Mouse (Mus musculus): ENCODE measurements at regions not wholly inside any gene's neighbourhood (a gene's known extent, or its start where the extent isn't known, plus 50 kb on each side); places are given as distances from the start of the nearest gene placed in this dataset.
A peak's percentile ranks its signal among the peaks of the same experiment; 100 is the strongest.

- DNase-seq: peak; percentile 6 to 57
These were observed 341.8 kb upstream of the Mms22l start for GRCm38 (mm10) chr4:24154418-24154817.

DNA sequence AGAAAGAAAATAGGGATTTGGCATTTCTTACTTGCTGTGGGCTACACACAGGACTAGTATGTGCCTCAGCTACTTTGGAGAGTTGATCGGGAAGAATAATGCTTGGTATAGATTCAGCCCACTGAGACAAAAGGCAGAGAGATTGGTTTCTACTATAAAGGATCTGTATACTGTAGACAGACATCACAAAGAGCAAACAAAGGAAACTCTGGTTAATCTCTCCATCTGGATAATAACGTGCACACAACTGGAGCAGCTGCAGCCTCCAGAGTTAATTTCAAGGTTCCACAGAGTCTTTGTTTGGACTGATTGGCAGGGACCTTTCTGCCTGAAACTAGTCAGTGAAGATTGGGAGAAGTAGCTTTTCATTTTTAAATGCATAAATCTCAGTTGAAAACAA, 322.5 kb upstream of the Mms22l start:
- DNase-seq: no peak

GRCm38 (mm10) chr4:24213262-24214036, 282.8 kb upstream of the Mms22l start:
- DNase-seq: no peak

GRCm38 (mm10) chr4:24214037-24214362, 282.3 kb upstream of the Mms22l start:
- DNase-seq: no peak

DNA sequence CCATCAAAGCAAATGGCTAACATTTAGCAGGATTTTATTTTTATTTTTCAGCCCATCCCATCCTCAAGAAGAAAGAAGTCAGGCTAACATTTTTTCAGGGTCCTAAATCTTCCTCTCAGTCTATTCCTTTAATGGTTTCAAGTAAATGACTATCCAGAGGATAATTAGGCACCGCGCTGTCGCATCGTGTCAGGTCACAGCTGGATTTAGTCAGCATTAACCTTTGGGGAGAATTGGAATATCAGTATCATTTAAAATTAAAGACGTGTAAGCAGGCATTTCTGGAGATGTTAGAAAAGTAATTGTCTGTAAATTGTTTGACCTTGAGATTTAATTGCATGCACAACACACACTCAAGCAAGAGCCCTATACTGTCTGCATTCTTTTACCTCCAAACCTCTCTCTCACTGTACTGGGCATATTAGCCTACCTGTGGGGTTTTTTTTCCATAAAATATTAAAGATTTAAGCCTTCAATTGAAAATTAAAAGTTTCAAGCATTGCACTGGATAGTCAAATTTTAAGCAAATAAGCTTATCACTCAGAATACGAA, 277.8 kb upstream of the Mms22l start:
- DNase-seq: no peak

DNA sequence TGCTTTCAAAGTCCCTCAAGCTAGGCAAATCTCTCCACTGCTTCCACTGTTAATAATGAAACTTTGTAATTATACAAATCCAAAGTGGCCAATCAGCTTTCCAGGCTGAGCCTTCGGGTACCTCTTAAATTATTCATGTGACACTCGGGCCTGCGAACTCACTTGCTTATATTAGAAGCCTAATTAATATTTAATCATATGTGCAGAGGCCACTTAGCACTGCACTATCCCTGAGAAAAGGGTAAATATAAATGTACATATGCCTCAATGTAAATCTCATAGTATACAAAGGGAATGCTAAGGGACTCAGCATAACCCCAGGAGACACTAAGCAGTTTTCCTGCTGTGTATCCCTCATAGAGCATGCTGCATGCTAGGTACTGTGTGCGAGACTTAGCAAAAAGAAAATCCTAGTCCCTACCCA, 277.2 kb upstream of the Mms22l start:
- DNase-seq: no peak

GRCm38 (mm10) chr4:24219583-24219982, 276.7 kb upstream of the Mms22l start:
- no peak for DNase-seq

DNA sequence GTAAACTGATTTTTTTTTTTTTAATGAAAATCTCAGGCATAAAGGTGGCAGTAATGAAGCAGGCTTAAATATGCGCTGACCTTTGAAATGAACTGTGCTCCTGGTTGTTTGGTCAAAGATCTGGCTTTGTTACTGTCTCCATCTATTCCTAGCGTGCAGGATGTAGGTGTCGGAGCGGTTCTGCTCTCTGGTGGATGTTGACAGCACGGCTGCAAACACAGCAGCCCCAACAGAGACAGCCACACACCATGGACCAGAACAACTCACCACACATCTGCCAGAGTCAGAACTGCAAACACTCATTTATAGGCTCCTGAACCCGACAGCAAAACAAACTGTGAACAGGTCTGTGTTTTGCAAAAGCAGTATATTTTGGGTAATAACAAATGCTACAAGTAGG, 251.1 kb upstream of the Mms22l start:
- no peak for DNase-seq

GRCm38 (mm10) chr4:24248142-24249054, 247.9 kb upstream of the Mms22l start:
- DNase-seq: no peak

GRCm38 (mm10) chr4:24249243-24249970, 246.8 kb upstream of the Mms22l start:
- DNase-seq: no peak

DNA sequence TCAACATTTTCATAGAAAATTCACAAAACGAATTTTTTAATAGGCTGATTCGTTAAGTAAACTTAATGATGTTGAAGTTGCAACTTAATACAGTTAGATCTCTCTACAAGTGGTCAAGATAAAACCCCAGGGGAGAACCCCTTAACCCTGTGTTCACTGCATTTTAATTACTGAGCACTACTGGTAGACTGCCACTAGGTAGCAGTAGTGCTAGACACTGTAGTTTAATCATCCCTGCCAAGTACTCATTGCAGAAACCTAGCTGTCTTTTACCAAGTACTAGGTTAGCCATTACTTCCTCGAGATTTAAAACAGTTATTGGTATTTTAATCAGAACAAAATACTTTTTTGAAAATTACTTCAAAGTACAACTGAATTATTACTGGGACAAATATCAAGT, 218.1 kb upstream of the Mms22l start:
- DNase-seq: no peak

Data from heart, adult 18-20 months (tissue).